Mouse (Mus musculus) embryonic fibroblast, embryonic 13.5 days (primary cell): ENCODE data around the gene Map4k3.

Experiments
- CTCF ChIP-seq: IDR thresholded peaks from 2 replicates; pipeline ENCODE4 v1.5.1; 2011; ENCODE audit warnings: mild to moderate bottlenecking, control low read depth, low read length, moderate library complexity, borderline replicate concordance; ENCODE audit not compliant: insufficient read depth
- POLR2A ChIP-seq: IDR thresholded peaks from 2 replicates; pipeline ENCODE4 v1.6.1; 2011; ENCODE audit warnings: low read depth, mild to moderate bottlenecking, control low read depth, low read length, moderate library complexity

GRCm38 (mm10) chr17:80603806-80604205, 124.5 kb downstream of the Map4k3 start:
- TF ChIP-seq CTCF (no peak), POLR2A (no peak)
